Mouse (Mus musculus) brown adipose tissue, adult 24 weeks (tissue): Measurements from ENCODE around the gene Tspan4. TPM values are rescaled to one million over a fixed set of nuclear protein-coding genes. Genes with fewer than 3 reads are reported as not detected.

Experiments used
- H3K27ac ChIP-seq: fragments of 200-500 bp; replicated peaks from 2 replicates; pipeline ENCODE4 v1.5.1; 2012; ENCODE audit warnings: low read depth, mild to moderate bottlenecking, low read length
- H3K4me1 ChIP-seq: fragments of 200-500 bp; 2 replicates; pipeline ENCODE4 v1.6.1; 2012; ENCODE audit warnings: low read length, mixed read lengths; ENCODE audit not compliant: control insufficient read depth, insufficient read depth, insufficient read length
- H3K4me3 ChIP-seq: fragments of 200-500 bp; 2 replicates; pipeline ENCODE4 v1.5.1; 2012; ENCODE audit warnings: low read depth, mild to moderate bottlenecking, low read length, moderate library complexity; ENCODE audit not compliant: insufficient read depth
- polyA plus RNA-seq: library from polyadenylated mRNA; stranded (reverse); fragments of >200 nt; gene quantifications from 2 replicates; pipeline ENCODE4 v1.2.4, GENCODE M21; 2012; ENCODE audit not compliant: missing spikeins, insufficient read depth, insufficient read length

The Tspan4 gene
- polyA plus RNA-seq, 1 experiment, result 39.6 TPM

DNA sequence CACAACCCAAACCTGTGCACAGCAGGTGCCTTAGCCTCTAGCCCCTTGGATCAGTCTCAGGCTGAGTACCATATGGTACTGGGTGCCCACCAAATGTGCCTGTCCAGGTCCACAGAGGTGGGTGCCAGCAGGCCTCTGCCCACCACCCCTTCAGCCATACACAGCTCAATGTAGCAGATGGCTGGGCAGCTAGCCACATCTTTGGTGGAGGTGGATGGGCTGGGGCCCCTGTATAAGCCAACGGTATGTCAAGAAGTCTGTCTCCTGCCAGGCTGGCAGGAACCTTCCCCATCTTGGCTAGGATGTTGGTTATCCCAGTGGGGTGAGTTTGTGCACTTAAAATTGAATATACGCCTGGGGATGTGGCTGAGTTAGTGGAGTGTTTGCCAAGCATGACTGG, 10.6 kb downstream of the Tspan4 start:
- H3K27ac ChIP-seq, result no peak overlapping the region
- H3K4me1 ChIP-seq, result peaks cover 21% of the 10 kb centered on the region
- no peak overlapping the region for H3K4me3 ChIP-seq

GRCm38 (mm10) chr7:141486239-141486638, 11.2 kb downstream of the Tspan4 start:
- Histone ChIP-seq H3K4me1 (peaks cover 21% of the 10 kb centered on the region), H3K27ac (no peak overlapping the region), H3K4me3 (no peak overlapping the region)

DNA sequence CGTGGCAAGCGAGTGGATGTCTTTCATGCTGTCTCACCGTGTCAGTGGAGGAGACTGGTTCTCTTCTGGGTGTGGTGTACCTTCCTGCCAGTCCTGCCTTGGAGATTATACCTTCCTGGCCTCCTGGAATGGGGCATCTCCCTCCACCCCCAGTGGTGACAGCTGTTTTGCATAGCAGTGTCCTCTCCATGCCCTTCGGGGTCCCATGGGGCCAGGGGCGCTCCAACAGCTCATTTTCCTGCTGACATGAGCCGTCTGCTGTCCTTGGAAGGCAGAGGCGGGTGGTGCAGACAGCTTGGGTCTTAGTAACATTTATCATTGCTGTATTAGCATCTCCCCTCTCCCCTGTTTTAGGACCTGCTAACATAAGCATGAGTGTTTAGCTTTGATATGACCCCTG, 12.1 kb downstream of the Tspan4 start:
- H3K4me1 ChIP-seq, result peaks cover 21% of the 10 kb centered on the region
- H3K4me3 ChIP-seq, result no peak overlapping the region

GRCm38 (mm10) chr7:141491151-141491550, 16.1 kb downstream of the Tspan4 start:
- H3K27ac ChIP-seq, result no peak overlapping the region
- H3K4me3 ChIP-seq, result no peak overlapping the region
- H3K4me1 ChIP-seq, result no peaks in the 10 kb centered on the region

More for the DNA sequence above, 12.1 kb downstream of the Tspan4 start:
- H3K27ac ChIP-seq, result no peak overlapping the region

GRCm38 (mm10) chr7:141492738-141493137, 17.7 kb downstream of the Tspan4 start:
- Histone ChIP-seq H3K27ac (no peak overlapping the region), H3K4me3 (no peak overlapping the region), H3K4me1 (no peaks in the 10 kb centered on the region)

GRCm38 (mm10) chr7:141493729-141494128, 18.7 kb downstream of the Tspan4 start:
- Histone ChIP-seq H3K4me1 (no peaks in the 10 kb centered on the region), H3K4me3 (no peak overlapping the region), H3K27ac (no peak overlapping the region)

GRCm38 (mm10) chr7:141495379-141495778, 20.3 kb downstream of the Tspan4 start:
- no peak overlapping the region for H3K4me3 ChIP-seq
- no peak overlapping the region for H3K27ac ChIP-seq
- H3K4me1 ChIP-seq, result no peaks in the 10 kb centered on the region

DNA sequence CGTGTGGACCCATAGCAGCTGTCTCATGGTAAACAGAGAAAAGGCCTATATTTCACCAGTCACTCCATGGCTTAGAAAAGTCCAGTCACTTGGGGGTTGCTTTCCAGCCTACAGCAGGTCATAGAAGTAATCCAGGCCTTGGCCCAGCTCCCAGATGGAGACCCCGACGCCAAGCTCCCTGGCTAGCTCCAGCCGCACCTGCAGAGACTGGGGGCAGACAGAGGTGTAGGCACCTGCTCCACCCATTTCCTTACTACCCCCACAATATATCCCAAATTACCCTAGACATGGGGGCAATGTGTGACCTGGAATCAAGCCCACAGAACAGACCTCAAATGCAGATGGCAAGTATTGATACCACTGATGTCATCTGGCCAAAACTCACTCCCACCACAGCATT, 20.9 kb downstream of the Tspan4 start:
- Histone ChIP-seq H3K4me1 (no peaks in the 10 kb centered on the region), H3K4me3 (no peak overlapping the region), H3K27ac (no peak overlapping the region)

DNA sequence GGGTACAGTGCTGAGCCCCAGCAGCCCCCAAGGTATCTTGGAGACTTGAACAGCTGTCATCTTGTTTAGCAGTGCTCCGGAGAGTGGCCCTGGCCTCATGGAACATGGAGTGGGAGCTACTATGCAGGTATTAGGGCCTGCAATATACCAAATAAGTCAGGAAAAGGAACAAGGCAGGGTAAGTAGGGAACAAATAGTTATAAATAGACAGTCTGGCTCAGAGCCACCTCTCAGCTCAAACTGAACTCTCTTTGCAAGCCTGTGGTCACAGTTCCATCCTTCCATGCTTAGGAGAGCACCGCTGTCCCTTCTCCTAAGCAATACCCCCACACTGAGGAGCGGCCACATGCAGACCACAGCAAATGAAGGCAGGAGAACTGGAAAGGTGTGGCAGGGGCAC, 22.6 kb downstream of the Tspan4 start:
- H3K4me3 ChIP-seq, result no peak overlapping the region
- no peaks in the 10 kb centered on the region for H3K4me1 ChIP-seq
- H3K27ac ChIP-seq, result no peak overlapping the region

DNA sequence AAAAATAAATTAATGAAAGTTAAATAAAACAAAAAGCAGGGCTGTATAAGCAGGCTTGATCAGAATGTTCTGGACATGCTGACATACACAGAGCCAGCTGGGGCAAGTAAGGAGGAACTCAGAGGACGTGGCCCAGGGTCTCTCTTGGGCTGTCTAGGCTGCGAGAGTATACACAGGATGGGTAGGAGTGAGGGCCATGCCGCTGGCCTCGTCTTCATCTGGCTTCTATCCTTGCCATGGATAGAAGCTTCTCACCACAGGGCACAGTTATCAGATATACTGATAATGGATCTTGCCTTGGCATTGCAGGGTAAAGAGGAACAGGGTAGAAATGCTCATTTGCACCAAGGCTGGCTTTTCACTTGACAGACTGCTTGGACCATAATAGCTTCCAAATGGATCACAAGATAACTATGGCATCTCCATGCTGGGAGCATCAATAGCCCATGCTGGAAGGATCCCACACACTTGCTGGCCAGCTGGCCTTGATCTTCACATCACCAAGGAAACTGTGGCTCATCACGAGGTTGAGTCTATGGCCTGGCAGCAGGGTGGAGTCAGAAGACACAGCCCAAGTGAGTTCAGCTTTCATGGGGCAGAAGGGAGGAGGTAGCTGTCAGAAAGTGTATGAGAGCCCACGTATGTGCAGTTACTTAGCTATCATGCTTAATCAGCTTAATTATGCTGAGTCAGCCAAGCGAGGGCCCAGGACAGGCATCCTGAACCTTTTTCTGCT, 26.9 kb downstream of the Tspan4 start:
- Histone ChIP-seq H3K4me1 (no peaks in the 10 kb centered on the region), H3K4me3 (no peak overlapping the region), H3K27ac (no peak overlapping the region)

- Histone ChIP-seq H3K4me1 (no peaks in the 10 kb centered on the region), H3K4me3 (no peak overlapping the region), H3K27ac (no peak overlapping the region)
These were observed 27.5 kb downstream of the Tspan4 start for GRCm38 (mm10) chr7:141502556-141502905.

- H3K27ac ChIP-seq, result no peak overlapping the region
These were observed 31.2 kb downstream of the Tspan4 start for GRCm38 (mm10) chr7:141506278-141506677.

GRCm38 (mm10) chr7:141508160-141508559, 33.1 kb downstream of the Tspan4 start:
- H3K27ac ChIP-seq, result no peak overlapping the region
- no peak overlapping the region for H3K4me3 ChIP-seq
- no peaks in the 10 kb centered on the region for H3K4me1 ChIP-seq

More at GRCm38 (mm10) chr7:141506278-141506677, 31.2 kb downstream of the Tspan4 start:
- no peaks in the 10 kb centered on the region for H3K4me1 ChIP-seq
- H3K4me3 ChIP-seq, result no peak overlapping the region

DNA sequence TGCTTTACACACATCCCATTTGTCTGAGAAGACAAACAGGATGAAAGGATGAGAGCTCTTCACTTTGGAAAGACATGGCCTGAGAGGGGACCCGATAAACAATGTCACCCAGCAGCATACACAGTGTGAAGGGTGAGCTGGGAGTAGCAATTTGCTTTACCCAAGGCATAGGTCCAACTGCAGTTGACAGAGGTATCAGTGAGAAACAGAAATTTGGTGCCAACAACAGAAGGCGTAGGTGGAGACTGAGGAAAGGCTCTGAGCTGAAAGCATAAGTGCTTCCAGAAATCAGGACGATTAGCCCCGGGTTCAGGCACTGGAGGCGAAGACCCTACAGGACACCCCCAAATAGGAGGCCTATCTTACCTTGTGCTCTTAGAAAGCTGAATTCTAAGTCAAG, 35.2 kb downstream of the Tspan4 start:
- no peak overlapping the region for H3K4me3 ChIP-seq
- H3K4me1 ChIP-seq, result no peaks in the 10 kb centered on the region
- H3K27ac ChIP-seq, result no peak overlapping the region

- no peak overlapping the region for H3K27ac ChIP-seq
- no peak overlapping the region for H3K4me3 ChIP-seq
These were observed 35.7 kb downstream of the Tspan4 start for GRCm38 (mm10) chr7:141510681-141511191.

DNA sequence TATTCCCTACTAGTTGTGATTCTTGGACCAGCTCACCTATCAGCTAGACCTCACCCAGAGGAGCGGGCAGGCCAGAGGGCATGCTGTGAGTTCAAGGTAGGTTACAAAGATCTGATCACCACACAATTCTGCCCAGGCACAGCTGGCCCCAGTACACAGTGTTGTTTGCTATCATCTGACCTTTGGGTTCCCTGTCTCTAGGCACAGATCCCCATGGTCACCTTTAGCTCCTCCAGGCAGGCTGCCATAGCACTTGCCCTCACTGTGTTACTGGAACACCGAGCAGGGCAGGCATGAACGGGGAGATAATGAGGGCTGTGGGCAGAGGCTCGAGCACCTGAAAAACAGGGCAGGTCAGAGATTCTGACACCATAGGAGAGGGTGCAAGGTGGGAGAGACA, 42.6 kb downstream of the Tspan4 start:
- Histone ChIP-seq H3K4me3 (no peak overlapping the region), H3K27ac (peak overlapping the region; percentile 82), H3K4me1 (peaks cover 17% of the 10 kb centered on the region)

More at GRCm38 (mm10) chr7:141510681-141511191, 35.7 kb downstream of the Tspan4 start:
- H3K4me1 ChIP-seq, result no peaks in the 10 kb centered on the region
